Mouse (Mus musculus) left cerebral cortex, adult 18-20 months (tissue): ENCODE results near the gene Col19a1. TPM values are rescaled to one million over a fixed set of nuclear protein-coding genes. Genes with fewer than 3 reads are reported as not detected.

ENCODE experiments used
- DNase-seq, 2 experiments: peaks; one replicate each; pipeline ENCODE4 v3.0.0; 2021 to 2022; ENCODE audit warnings: low spot score in 2 of 2, mixed read lengths in 1 of 2
- total RNA-seq, 2 experiments: library from RNA; stranded (reverse); gene quantifications; 2 replicates each; pipeline ENCODE4 v1.2.3; 2021

Col19a1 gene
- total RNA-seq, 2 experiments from 2014 or later, result 25.5 to 28.9 TPM

GRCm38 (mm10) chr1:24316961-24317589, 270.2 kb downstream of the Col19a1 start:
- DNase-seq, result no peak

- no peak for DNase-seq
These were observed 270.8 kb downstream of the Col19a1 start for GRCm38 (mm10) chr1:24316490-24316889.

- DNase-seq, result no peak
These were observed 276.4 kb downstream of the Col19a1 start for GRCm38 (mm10) chr1:24310847-24311246.

GRCm38 (mm10) chr1:24310193-24310592, 277.1 kb downstream of the Col19a1 start:
- DNase-seq, result no peak

- DNase-seq, result no peak
These were observed 284.2 kb downstream of the Col19a1 start for GRCm38 (mm10) chr1:24303077-24303476.

- peak; percentile 72 to 75 for DNase-seq
These were observed 284.6 kb downstream of the Col19a1 start for GRCm38 (mm10) chr1:24302674-24303073.

GRCm38 (mm10) chr1:24300700-24301099, 286.6 kb downstream of the Col19a1 start:
- DNase-seq, result no peak

- DNase-seq, result no peak
These were observed 292.0 kb downstream of the Col19a1 start for GRCm38 (mm10) chr1:24294979-24295942.

GRCm38 (mm10) chr1:24292515-24292914, 294.8 kb downstream of the Col19a1 start:
- DNase-seq, result no peak

- DNase-seq, result no peak
These were observed 300.9 kb downstream of the Col19a1 start for GRCm38 (mm10) chr1:24286360-24286759.

GRCm38 (mm10) chr1:24267022-24267421, 320.2 kb downstream of the Col19a1 start:
- DNase-seq, result no peak

GRCm38 (mm10) chr1:24261181-24261580, 326.1 kb downstream of the Col19a1 start:
- no peak for DNase-seq

- DNase-seq, result no peak
These were observed 327.9 kb downstream of the Col19a1 start for GRCm38 (mm10) chr1:24259419-24259818.

- DNase-seq, result no peak
These were observed 329.3 kb downstream of the Col19a1 start for GRCm38 (mm10) chr1:24257961-24258360.

GRCm38 (mm10) chr1:24249105-24249664, 338.1 kb downstream of the Col19a1 start:
- DNase-seq, result peak; percentile 29 to 52

GRCm38 (mm10) chr1:24248294-24249104, 338.8 kb downstream of the Col19a1 start:
- no peak for DNase-seq

GRCm38 (mm10) chr1:24245700-24246375, 341.4 kb downstream of the Col19a1 start:
- DNase-seq, result no peak

- DNase-seq, result no peak
These were observed 342.3 kb downstream of the Col19a1 start for GRCm38 (mm10) chr1:24244931-24245330.

GRCm38 (mm10) chr1:24240039-24240691, 347.1 kb downstream of the Col19a1 start:
- no peak for DNase-seq

- no peak for DNase-seq
These were observed 350.9 kb downstream of the Col19a1 start for GRCm38 (mm10) chr1:24236330-24236729.
